Mouse (Mus musculus) hindbrain, embryonic 12.5 days (tissue): ENCODE measurements around the gene Pik3c2g. TPM values are rescaled to one million over a fixed set of nuclear protein-coding genes. Genes with fewer than 3 reads are reported as not detected.
A peak's percentile ranks its signal among the peaks of the same experiment; 100 is the strongest.
"Not testable (repeated sequence)": the region's sequence is repeated elsewhere in the genome, so short reads cannot be mapped to it uniquely, and the experiment has no call there.

Experiments used
- ATAC-seq: fragments of 200-750 bp; cut with Nextera tagmentation; 2 replicates; pipeline ENCODE4 v1.8.0; 2017; ENCODE audit warnings: moderate TSS enrichment; ENCODE audit not compliant: low FRiP score
- H3K27ac ChIP-seq: fragments of 300-500 bp; sonication (generic); 2 replicates; pipeline ENCODE4 v1.5.1; 2016; ENCODE audit warnings: mild to moderate bottlenecking
- H3K27me3 ChIP-seq: fragments of 300-500 bp; sonication (generic); 2 replicates; pipeline ENCODE4 v1.6.1; 2016; ENCODE audit warnings: mild to moderate bottlenecking
- H3K36me3 ChIP-seq: fragments of 300-500 bp; sonication (generic); 2 replicates; pipeline ENCODE4 v1.6.1; 2016; ENCODE audit warnings: mild to moderate bottlenecking
- H3K4me1 ChIP-seq: fragments of 300-500 bp; sonication (generic); 2 replicates; pipeline ENCODE4 v1.6.1; 2016
- H3K4me2 ChIP-seq: fragments of 300-500 bp; sonication (generic); replicated peaks from 2 replicates; pipeline ENCODE4 v1.6.1; 2016; ENCODE audit warnings: mild to moderate bottlenecking
- H3K4me3 ChIP-seq: fragments of 300-500 bp; sonication (generic); 2 replicates; pipeline ENCODE4 v1.5.1; 2016; ENCODE audit warnings: mild to moderate bottlenecking
- H3K9ac ChIP-seq: fragments of 300-500 bp; sonication (generic); 2 replicates; pipeline ENCODE4 v1.6.1; 2016; ENCODE audit warnings: mild to moderate bottlenecking, moderate library complexity
- H3K9me3 ChIP-seq: fragments of 300-500 bp; sonication (generic); replicated peaks from 2 replicates; pipeline ENCODE4 v1.6.1; 2016; ENCODE audit warnings: mild to moderate bottlenecking
- WGBS: fragments of 180-500 bp; shearing (Covaris S2); methylation state at CpG from one replicate; pipeline ENCODE4 v1.1.7; 2016; 5-methylcytosine and 5-hydroxymethylcytosine counted together
- polyA plus RNA-seq: library from polyadenylated mRNA; unstranded; fragments of >200 nt; fragmentation: Nextera tagmentation; extraction: Ambion mirVana; gene quantifications from 2 replicates; pipeline ENCODE4 v1.2.1, GENCODE M21; 2016

Pik3c2g gene
- polyA plus RNA-seq, 1 experiment from 2014 or later = 0.39 TPM

DNA sequence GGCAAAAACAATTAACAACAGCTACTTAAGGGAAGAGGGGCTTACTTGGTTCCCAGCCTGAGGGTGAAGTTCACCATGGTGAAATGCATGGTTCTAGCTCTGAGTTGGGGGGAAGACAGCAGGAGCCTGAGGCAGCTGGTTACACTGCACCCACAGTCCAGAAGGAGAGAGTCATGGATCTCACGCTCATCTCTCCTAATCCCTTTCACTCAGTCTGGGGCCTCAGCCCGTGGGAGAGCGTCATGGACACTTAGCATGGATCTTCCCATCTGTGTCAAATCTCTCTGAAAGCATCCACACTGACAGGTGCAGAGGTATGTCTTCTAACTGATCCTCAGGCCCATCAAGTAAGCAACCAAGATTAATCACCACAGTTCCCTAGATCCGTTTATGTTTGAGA lies 320.1 kb downstream of the Pik3c2g start:
- no peak overlapping the region for H3K27ac ChIP-seq
- 66% methylated on average over 4 of the region's 4 CpGs for WGBS
- no peaks in the 10 kb centered on the region for H3K27me3 ChIP-seq
- no peaks in the 10 kb centered on the region for H3K36me3 ChIP-seq
- no peak overlapping the region for H3K4me3 ChIP-seq
- no peaks in the 10 kb centered on the region for H3K9me3 ChIP-seq
- H3K4me1 ChIP-seq = no peaks in the 10 kb centered on the region
- ATAC-seq = no peak
- H3K9ac ChIP-seq = no peak overlapping the region
- no peak overlapping the region for H3K4me2 ChIP-seq

DNA sequence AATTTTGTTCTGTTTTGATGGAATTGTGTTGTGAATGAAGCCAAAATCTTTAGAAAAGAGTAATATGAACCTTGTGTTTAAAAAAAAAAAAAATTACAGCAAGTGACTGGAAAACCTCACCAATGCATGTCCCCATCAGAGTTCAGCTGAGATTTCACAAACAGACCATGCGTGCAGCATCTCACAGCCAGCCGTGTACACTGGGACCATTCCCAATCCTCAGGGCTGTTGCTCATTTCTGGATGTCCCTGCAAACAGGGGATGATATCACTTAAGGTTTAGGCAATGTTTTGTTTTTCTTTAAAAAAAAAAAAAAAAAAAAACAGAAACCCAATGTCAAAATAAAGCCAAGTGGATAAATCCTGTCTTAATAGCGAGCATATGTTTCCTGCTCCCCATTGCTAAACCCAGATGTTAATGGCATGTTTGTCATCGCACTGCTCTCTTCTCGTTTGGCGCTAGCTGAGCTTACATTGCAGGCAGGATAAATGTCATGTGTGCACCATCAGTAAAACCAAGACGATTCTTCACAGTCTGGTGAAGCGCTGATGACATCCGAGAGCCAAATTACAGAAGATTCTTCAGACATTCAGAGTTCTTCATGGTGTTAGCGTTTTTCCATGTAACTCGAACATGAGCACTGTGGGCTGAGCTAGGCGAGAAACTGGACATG lies 322.1 kb downstream of the Pik3c2g start:
- no peak overlapping the region for H3K4me3 ChIP-seq
- WGBS = 69% methylated on average over 12 of the region's 12 CpGs
- H3K27ac ChIP-seq = no peak overlapping the region
- no peaks in the 10 kb centered on the region for H3K36me3 ChIP-seq
- no peaks in the 10 kb centered on the region for H3K27me3 ChIP-seq
- no peak for ATAC-seq
- no peak overlapping the region for H3K4me2 ChIP-seq
- H3K9me3 ChIP-seq = no peaks in the 10 kb centered on the region
- H3K4me1 ChIP-seq = no peaks in the 10 kb centered on the region
- no peak overlapping the region for H3K9ac ChIP-seq

DNA sequence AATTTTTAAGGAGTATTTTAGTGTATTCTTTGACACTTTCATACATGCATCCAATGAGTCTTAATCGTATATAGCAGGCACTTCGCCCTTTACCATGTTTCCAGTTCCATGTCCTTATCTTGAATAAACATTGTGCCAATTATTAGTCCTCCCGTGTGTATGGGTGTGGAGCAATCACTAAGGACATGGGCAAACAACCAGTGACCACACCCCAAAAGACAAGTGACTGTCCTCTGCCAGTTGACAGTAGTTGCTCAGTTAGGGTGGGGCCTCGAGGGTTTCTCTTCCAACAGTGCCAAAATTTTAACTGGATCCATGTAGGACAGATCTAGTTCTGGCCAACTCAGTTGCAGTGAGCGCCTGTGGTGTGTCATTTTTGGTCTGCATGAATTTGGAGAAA lies 341.7 kb downstream of the Pik3c2g start:
- no peaks in the 10 kb centered on the region for H3K36me3 ChIP-seq
- no peak overlapping the region for H3K27ac ChIP-seq
- no peak overlapping the region for H3K9ac ChIP-seq
- no peaks in the 10 kb centered on the region for H3K9me3 ChIP-seq
- no peak for ATAC-seq
- no peak overlapping the region for H3K4me2 ChIP-seq
- H3K4me1 ChIP-seq = no peaks in the 10 kb centered on the region
- H3K4me3 ChIP-seq = no peak overlapping the region
- 85% methylated on average over 5 of the region's 5 CpGs for WGBS
- H3K27me3 ChIP-seq = no peaks in the 10 kb centered on the region

DNA sequence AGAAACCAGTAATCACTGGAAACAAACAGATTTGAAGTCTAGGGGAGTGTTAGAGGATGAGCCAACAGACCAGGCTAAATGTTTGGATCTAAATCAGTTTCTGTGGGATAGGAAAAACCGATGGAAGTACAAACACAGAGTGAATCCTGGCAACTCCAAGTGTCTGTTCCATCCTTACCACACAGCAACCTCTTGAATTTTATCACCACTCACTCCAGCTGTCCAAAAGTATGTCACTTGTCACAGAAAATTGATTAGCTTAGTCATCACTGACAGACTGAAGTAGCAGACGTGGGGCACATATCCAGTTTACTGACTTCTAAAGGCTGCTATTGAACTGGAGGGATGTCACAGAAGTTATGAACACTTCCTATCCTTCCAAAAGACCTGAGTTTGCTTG lies 347.8 kb downstream of the Pik3c2g start:
- Histone ChIP-seq H3K27ac (no peak overlapping the region), H3K9ac (no peak overlapping the region), H3K36me3 (no peaks in the 10 kb centered on the region), H3K27me3 (no peaks in the 10 kb centered on the region), H3K4me1 (no peaks in the 10 kb centered on the region), H3K9me3 (no peaks in the 10 kb centered on the region), H3K4me2 (no peak overlapping the region), H3K4me3 (no peak overlapping the region)
- no peak for ATAC-seq
- 66% methylated on average over 2 of the region's 2 CpGs for WGBS

DNA sequence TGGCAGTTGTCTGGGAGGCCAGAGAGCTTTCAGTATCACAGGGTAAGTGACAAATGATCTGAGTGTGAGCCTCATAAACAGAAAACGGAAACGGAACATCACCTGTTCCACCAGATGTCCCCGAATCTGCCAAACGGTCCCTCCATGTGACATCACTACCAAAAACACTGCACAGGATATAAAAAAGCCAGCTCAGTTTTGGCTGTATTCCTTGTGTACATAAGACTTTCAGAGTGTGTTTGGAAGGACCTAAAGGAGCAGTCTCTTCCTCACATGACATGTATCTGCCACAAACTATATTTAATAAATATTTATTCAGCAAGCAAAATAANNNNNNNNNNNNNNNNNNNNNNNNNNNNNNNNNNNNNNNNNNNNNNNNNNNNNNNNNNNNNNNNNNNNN lies 350.6 kb downstream of the Pik3c2g start:
- H3K27me3 ChIP-seq, H3K27ac ChIP-seq, H3K4me1 ChIP-seq, H3K36me3 ChIP-seq, H3K9me3 ChIP-seq, H3K9ac ChIP-seq, ATAC-seq, H3K4me2 ChIP-seq, H3K4me3 ChIP-seq: not testable (repeated sequence)
- WGBS = 89% methylated on average over 4 of the region's 4 CpGs

DNA sequence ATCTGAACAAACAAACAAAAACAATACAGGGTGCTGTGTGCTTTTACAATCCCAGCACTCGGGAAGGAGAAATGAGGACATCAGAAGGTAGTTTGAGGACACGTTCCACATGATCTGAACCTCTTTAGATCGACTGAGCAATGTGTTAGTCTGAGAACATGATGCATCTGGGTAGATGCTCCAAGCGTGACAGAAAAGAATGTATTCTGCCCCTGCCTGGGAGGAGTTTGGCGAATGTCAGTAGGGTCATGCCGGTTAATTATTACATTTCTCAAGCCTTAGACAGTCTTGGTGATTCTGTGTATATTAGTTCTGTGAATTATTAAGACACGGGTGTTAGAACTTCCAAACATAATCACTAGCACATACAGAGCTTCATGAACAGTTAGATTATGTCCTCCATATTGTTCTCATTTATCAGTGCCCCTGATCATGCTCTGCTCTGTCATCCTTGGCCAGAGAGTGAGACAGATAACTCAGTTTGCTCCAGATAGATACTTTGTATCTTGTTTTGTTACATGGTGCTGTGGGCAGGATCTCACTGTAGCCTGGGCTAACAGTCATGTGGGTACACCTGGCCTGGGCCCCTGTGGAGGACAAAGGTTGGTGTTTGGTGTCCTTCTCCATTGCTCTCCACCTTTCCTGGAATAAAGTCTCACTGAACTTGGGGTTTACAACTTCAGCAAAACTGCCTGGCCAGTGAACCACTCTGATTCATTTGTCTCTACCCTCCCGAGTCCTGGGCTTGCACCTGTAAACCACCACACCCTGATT lies 360.3 kb downstream of the Pik3c2g start:
- Histone ChIP-seq H3K27ac (no peak overlapping the region), H3K4me3 (no peak overlapping the region), H3K4me2 (no peak overlapping the region), H3K9me3 (no peaks in the 10 kb centered on the region), H3K36me3 (no peaks in the 10 kb centered on the region), H3K27me3 (no peaks in the 10 kb centered on the region), H3K4me1 (no peaks in the 10 kb centered on the region), H3K9ac (no peak overlapping the region)
- WGBS = 85% methylated on average over 8 of the region's 8 CpGs
- ATAC-seq = no peak

DNA sequence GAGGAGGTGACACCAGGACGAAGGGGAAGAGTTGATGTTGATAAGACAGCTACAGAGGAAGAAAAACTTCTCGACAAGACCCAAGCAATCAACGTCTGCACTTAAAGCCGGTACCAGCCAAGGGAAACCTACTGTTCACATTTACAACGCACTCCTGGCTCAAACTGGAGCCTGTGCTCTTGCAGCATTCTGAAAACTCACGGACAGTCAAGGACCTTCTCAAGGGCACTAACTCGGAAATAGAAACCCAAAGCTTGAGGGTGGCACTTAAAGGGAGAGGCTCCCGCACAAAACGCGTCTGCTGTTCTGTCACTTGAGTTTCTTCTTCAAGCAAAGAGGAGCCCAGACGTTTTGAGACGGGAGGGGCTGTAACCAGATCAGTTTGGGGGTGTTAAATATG lies 366.6 kb downstream of the Pik3c2g start:
- Histone ChIP-seq H3K27ac (no peak overlapping the region), H3K9ac (no peak overlapping the region), H3K4me1 (no peaks in the 10 kb centered on the region), H3K27me3 (no peaks in the 10 kb centered on the region), H3K4me3 (no peak overlapping the region), H3K36me3 (no peaks in the 10 kb centered on the region), H3K4me2 (no peak overlapping the region), H3K9me3 (no peaks in the 10 kb centered on the region)
- WGBS = 88% methylated on average over 12 of the region's 12 CpGs
- ATAC-seq = no peak

DNA sequence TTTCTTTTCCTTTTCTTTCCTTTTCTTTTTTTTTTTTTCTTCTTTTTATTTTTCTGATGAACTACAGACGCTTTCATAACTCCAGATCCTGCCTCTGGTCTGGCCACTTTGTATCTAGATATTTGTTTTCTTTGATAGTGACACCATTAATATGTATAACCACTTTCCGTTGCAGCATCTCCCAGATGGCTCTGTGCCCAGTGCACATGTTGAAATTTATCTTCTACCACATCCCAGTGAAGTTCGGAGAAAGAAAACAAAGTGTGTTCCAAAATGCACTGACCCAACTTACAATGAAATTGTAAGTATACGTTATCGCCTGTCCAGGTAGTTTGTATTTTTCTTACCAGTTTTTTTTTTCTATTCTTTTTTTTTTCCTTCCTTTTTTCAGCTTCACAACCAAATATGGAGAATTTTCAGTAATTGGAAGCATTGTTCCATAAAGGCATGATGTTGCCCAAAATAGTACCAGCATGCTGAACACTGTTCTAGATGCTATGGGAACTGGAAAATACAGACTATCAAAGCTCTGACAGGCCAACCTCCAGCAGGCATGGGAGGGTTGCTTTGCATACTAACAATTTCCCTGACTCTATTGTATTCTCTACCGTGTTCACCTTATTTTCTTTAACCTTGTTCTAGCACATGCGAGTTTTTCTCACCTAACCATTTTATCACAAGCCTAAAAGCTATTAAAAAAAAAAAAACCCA lies 370.7 kb downstream of the Pik3c2g start:
- Histone ChIP-seq H3K27me3 (no peaks in the 10 kb centered on the region), H3K4me3 (no peak overlapping the region), H3K4me1 (no peaks in the 10 kb centered on the region), H3K9me3 (no peaks in the 10 kb centered on the region), H3K9ac (no peak overlapping the region), H3K27ac (no peak overlapping the region), H3K4me2 (no peak overlapping the region), H3K36me3 (no peaks in the 10 kb centered on the region)
- 72% methylated on average over 7 of the region's 7 CpGs for WGBS
- no peak for ATAC-seq

DNA sequence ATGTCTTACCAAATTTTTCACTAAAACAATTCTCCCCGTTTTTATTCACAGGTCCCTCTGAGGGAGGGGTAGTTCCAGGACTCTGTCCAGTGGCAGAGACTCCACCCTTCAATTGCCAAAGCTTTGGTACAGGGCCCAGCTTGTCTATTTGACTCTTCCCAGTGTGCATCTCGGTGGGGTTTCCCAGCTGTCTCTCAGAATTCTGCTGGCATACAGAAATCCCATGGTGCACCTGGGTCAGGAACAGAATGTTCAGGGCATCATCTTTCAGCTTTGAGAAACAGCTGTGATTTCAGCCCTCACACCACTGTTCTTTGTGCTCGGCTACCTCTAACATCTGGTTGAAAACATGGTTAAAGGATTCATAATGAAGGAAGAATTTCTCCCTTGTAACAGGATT lies 376.8 kb downstream of the Pik3c2g start:
- H3K4me3 ChIP-seq = no peak overlapping the region
- 74% methylated on average over 3 of the region's 3 CpGs for WGBS
- no peak for ATAC-seq

DNA sequence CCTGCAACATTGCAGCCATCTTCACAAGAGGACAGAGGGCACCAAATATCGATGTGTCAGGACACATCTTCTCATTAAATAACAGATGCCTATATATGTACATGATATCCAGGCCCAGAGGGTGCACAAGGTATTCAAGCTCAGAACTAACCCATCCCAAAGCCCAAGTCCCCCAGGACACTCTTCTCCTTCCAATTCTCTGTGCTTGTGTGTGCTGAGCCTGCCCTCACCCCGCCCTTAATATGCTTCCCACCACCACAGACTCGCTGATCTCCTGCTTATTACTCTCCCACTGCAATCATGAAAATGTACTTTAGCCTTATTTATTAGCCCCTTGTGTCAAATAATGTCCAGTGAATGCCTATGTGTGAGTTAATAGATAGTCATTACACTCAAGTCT lies 377.9 kb downstream of the Pik3c2g start:
- no peak overlapping the region for H3K4me3 ChIP-seq
- H3K4me2 ChIP-seq = no peak overlapping the region
- no peaks in the 10 kb centered on the region for H3K9me3 ChIP-seq
- no peak overlapping the region for H3K27ac ChIP-seq
- no peak overlapping the region for H3K9ac ChIP-seq
- 94% methylated on average over 3 of the region's 3 CpGs for WGBS
- no peaks in the 10 kb centered on the region for H3K36me3 ChIP-seq
- H3K27me3 ChIP-seq = no peaks in the 10 kb centered on the region
- peaks cover 10% of the 10 kb centered on the region; the same call in 1 of the 2 replicates for H3K4me1 ChIP-seq
- no peak for ATAC-seq

More for the DNA sequence above, 376.8 kb downstream of the Pik3c2g start:
- H3K9ac ChIP-seq = no peak overlapping the region
- H3K4me2 ChIP-seq = no peak overlapping the region
- no peaks in the 10 kb centered on the region for H3K9me3 ChIP-seq
- H3K27me3 ChIP-seq = no peaks in the 10 kb centered on the region
- H3K27ac ChIP-seq = no peak overlapping the region
- no peaks in the 10 kb centered on the region for H3K36me3 ChIP-seq
- peaks cover 10% of the 10 kb centered on the region; the same call in 1 of the 2 replicates for H3K4me1 ChIP-seq

DNA sequence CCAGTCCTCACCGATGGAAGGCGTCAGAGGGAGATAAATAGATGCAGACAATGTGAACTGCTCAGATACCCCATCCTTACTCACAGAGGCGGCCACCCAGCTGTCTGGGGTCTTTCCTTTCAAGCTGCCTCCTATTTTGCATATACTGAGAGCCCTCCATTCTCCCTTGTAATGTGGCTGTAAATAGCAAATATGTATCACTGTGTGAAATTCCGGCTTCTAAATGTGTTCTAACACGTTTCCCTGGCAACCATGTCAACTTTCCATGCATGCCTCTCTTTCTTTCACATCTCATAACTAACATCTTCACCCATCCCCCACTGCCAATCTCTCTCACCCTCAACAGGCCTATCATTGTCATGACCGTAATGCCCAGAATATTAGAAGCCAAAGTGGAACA lies 379.7 kb downstream of the Pik3c2g start:
- no peak overlapping the region for H3K4me2 ChIP-seq
- H3K4me3 ChIP-seq = no peak overlapping the region
- peak; percentile 80 for ATAC-seq
- H3K9ac ChIP-seq = no peak overlapping the region
- no peaks in the 10 kb centered on the region for H3K9me3 ChIP-seq
- WGBS = 30% methylated on average over 6 of the region's 6 CpGs
- no peaks in the 10 kb centered on the region for H3K27me3 ChIP-seq
- peaks cover 10% of the 10 kb centered on the region; the same call in 1 of the 2 replicates for H3K4me1 ChIP-seq
- H3K27ac ChIP-seq = no peak overlapping the region
- H3K36me3 ChIP-seq = no peaks in the 10 kb centered on the region

DNA sequence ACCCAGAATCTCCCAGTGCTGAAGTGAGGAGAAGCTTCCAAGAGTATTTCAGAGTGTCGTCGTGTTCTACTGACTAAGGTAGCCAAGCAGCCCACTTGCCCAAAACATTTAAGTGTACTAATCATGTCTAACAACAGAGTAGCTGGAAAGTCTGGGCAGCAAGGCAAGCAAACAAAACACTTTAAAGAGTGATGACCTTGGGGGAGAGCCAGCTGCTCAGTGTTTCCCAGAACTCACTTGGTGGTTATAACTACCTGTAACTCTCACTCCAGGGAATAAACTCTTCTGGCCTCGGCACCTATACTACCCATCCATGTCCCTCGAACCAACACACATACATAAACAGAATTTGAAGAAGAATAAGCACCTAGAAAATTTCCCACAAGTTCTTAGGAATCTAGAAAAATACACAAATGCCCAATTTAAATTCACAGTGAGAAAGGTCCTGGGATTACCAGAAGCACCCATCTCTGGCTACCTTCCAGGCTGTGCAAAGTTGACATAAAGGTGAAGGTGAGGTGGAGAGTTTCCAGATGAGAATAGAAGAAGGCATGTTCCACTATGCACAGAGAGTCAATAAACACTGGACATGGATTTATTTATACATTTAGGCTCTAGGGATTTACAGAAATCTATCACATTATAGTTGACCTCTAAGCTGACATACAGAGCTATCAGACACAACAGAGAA lies 384.7 kb downstream of the Pik3c2g start:
- no peaks in the 10 kb centered on the region for H3K36me3 ChIP-seq
- no peak overlapping the region for H3K4me3 ChIP-seq
- no peak overlapping the region for H3K9ac ChIP-seq
- H3K4me2 ChIP-seq = no peak overlapping the region
- H3K4me1 ChIP-seq = peaks cover 1% of the 10 kb centered on the region; the same call in 1 of the 2 replicates
- H3K27me3 ChIP-seq = no peaks in the 10 kb centered on the region
- H3K27ac ChIP-seq = no peak overlapping the region
- WGBS = 86% methylated on average over 4 of the region's 4 CpGs
- no peak for ATAC-seq
- H3K9me3 ChIP-seq = no peaks in the 10 kb centered on the region
